Mouse (Mus musculus) kidney, adult 2 months (tissue): ENCODE measurements around the gene Pcdh7.

ENCODE experiments used
- CTCF ChIP-seq: fragments of 200-500 bp; conservative IDR thresholded peaks from 2 replicates; pipeline ENCODE4 v1.5.1; 2011; ENCODE audit warnings: low read depth, mild to moderate bottlenecking, control low read depth, low read length, moderate library complexity, mixed read lengths; ENCODE audit not compliant: insufficient read depth, insufficient read length
- POLR2A ChIP-seq: fragments of 200-500 bp; IDR thresholded peaks from one replicate; pipeline ENCODE4 v1.6.1; 2011; ENCODE audit warnings: low read depth, low read length, control low read depth

- TF ChIP-seq CTCF (no peak), POLR2A (no peak)
Observed at GRCm38 (mm10) chr5:58025123-58025522, 307.4 kb downstream of the Pcdh7 start.
